Mouse (Mus musculus) cerebellum, adult 18-20 months (tissue): ENCODE measurements at regions not wholly inside any gene's neighbourhood (a gene's known extent, or its start where the extent isn't known, plus 50 kb on each side); places are given as distances from the start of the nearest gene placed in this dataset.
A peak's percentile ranks its signal among the peaks of the same experiment; 100 is the strongest.

Source experiments
- DNase-seq, 2 experiments: peaks; one replicate each; pipeline ENCODE4 v3.0.0; 2021

DNA sequence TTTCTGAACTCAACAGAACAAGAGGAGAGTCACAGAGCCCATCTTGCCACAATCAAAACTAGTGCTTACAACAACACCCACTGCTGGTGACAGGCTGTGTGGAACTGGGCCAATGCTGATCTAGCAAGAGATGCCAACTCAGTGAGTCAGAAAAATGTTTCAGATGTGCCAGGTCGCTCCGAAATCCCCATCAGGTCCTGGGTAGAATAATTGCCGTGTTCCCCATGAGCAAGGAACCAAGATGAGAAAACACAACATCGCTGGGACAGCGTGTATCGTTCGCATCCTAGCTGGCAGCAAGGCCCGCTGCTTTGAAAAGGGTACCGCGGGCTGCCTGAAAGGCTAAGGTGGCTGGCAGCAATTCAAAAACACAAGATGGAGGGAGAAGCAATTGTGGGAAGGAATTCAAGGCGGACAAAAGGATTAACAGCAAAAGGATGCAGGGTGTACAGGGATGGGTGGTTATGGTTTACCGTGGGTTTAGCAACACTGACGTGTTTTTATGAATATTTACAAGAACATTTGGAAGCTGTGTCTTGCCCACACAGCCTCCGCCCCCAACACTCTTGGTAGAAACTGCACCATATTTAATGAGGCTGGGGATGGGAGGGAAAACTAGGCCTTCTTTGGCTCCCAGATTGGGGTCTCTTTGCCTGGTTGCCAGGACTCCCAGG, 229.7 kb upstream of the G2e3 start:
- peak; percentile 75 to 77 for DNase-seq

DNA sequence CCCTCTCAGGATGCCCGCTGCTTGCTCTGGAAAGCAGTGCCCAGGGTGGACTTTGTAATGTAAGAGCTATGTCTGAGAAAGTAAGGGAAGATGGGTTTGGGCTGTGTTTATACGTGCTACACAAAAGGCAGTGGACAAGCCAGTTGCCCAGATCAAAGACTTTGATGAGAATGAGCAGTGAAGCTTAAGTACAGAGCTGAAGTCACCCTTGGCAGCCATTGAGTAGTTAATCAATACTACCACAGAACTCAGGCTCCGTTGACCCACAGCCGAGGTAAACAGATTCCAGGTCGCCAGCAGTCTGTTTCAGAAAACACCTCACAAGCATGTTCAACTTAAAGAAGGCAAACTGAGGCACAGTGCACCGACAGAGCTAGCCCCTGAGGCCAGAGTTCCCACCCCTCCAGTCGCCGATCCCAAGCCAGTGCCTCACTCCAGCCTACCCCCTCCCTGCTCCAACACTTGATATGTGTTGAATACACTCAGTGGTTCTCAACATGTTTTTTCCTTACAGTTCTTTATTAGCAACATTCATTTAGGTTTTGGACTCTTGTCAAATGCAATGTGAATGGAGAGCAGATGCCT, 230.3 kb upstream of the G2e3 start:
- peak in 1 of 2 experiments; percentile 2 for DNase-seq

DNA sequence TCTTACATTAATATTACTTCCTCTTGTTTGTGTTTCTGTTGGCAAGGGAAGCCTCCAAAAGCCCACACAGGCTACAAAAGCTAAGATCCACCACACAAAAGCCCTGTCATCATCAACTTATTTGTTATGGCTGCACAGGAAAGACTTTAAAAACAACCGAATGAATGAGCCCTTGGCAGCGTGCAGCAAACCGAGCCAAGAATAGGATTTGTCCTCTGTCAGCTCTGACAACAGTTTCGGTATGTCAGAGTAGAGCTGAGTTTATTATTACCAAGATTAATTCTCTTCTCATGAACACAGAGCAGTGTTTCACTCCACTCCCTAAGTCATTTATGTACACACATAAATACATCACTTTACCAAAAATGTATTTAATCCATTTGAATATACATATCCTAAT, 236.1 kb upstream of the G2e3 start:
- no peak for DNase-seq

DNA sequence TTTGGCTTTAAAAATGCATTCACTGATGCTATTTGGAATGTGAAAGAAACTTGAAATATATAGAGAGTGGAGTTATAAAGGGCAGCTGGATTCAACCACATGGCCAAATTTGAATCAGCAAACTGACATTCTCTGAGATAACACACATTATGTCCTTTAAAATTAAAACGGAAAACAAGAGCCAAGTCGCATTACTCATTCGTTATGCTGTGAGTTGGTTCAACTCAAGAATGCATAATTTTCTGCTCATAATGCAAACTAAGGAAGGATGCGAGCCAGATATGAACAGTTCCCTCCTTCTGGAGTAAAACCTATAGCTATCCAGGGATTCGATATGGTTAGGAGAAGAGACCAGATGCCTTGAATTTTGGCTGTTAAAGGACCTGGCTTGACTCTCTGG, 239.8 kb upstream of the G2e3 start:
- no peak for DNase-seq

DNA sequence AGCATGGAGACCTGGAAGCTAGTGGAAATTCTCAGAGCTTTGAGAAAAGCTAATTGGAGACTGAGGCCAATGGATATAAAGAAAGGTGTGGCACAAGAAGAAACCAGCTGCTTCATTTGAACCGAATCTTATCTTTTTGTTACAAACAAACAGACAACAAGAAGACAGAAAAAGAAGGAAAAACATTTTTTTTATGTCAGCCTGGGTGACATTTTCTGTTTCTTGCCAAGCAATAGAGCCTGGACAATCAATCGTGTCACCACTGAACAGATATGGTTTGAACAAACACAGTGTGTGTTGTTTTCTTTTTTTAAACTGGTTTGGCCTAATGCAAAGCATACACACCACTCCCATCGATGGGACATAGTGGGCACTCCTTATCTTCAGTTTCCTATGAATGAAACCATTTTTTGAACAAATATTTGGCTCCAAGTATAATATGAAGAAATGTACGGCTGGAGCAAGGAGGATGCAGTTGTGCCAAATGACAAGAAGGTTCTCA, 244.3 kb upstream of the G2e3 start:
- DNase-seq, result no peak

DNA sequence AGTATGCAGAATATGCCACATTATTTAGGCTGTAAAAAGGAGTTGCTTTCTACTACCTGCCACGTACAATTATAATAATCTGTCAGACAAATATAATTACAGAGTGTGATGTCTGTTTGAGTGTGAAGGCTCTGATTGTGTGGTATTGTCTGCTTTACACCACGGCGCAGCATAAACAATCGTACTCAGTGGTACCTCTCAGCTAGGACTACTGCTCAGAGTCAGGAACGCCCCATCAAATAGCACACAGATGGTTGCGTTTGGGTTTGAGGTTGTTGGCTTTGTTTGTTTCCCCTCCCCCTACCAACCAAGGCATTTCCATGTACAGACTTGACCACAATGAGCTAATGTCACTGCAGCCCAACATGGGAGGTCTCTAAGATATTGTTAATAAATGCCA, 246.2 kb upstream of the G2e3 start:
- no peak for DNase-seq

DNA sequence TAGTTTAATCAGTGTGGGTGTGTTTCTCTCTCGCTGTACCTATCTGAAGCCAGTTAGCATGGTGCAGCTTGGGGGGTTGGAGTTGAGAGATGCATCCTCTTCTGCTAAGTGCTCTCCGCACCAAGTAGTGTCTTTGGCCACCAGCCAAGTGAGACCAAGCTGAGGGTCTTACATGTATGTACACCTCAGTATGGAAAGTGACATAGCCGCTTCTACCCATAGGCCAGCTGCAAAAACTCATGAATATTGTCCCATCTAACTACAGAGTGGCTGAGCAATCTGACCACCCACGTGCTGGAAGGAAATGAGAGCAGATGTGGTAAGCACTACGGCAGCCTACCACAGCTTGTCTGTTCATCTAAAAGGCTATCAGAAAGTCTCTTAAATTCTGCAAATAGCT, 247.0 kb upstream of the G2e3 start:
- no peak for DNase-seq

DNA sequence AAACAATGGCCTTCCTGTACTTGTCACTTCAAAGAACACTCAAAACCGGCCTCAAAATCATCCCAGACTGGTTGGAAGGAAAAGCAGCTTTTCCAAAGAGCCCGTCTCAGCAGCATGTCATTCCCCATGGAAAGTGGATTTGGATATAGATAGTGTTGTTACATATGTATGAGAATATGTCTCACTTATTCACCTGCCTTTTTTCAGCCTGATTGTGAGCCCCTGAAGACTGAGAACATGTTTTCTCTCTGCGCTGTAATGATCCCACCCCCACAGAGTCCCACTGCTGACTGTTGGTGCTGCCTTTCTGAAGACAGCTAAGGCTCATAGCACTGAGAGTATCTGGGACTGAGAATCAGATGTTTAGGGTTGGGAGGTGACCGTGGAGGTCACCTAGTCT, 251.9 kb upstream of the G2e3 start:
- no peak for DNase-seq

DNA sequence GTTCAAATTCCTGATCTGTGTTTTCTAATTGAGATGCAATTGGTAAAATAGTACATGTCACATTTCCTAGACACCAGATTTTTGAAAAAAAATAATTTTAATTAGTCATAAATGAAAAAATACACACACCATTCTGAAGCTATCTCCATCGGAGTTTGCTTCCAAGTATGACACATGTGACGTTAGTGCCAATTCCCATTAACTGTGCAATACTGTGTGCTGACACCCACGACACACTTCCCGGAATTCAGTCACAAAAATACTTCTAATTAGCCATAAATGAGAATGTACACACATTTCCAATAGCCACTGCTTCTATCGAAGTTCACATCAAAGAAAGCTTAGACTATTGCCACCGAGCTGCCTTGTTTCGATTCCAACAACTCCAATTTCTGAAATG, 258.5 kb upstream of the G2e3 start:
- DNase-seq, result no peak

DNA sequence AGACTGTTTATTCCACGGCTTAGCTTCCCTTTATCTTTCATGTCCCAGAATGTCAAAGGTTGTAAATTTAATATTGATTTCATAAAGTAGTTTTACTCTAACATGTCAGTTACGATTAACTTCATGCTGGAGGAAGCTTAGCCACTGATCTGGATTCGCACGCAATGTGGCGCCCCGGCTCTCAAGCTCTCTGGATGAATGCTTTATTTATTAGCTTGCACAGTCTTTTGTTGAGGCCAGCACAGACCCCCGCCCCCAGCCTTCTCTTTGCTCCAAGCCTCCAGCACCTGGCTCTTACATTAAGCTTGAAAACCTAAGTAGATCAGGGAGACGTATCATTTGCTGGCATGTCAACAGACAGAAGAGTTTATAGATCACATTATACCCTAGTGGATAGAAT, 266.1 kb upstream of the G2e3 start:
- DNase-seq, result no peak

DNA sequence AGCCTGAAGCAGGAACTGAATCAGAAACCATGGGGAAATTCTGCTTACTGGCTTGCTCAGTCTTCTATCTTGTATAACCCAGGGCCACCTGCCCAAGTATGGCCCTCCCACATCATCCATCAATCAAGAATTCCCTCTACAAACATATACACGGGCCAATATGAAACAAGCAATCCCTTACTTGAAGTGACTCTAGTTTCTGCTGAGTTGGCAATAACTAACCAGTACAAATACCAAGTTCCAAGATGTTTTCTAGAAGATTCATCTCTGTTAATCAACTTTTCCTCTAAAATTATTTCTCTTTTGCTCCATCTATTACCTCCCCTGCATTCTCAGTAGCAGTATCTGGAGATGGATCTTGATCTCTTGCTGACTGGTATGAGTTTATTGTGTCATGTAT, 274.4 kb upstream of the G2e3 start:
- DNase-seq, result no peak

DNA sequence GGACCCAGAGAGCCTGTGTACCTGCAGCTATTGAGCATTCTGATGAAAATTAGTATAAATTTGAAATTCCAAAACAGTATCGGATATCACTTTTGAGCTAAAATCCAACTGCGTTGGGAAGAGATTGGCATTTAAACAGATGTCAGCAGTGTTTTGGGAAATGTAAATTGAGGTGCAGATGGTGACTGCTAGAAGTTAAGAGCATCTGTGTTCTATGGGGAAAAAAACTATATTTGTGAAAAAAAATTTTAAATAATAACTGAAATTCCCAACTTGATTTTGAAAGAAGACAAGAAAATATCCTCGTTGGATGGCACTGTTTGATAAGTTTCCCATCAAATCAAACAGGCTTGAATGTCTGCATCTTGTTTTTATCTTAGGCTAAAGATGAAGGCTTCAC, 286.9 kb upstream of the G2e3 start:
- DNase-seq, result no peak

DNA sequence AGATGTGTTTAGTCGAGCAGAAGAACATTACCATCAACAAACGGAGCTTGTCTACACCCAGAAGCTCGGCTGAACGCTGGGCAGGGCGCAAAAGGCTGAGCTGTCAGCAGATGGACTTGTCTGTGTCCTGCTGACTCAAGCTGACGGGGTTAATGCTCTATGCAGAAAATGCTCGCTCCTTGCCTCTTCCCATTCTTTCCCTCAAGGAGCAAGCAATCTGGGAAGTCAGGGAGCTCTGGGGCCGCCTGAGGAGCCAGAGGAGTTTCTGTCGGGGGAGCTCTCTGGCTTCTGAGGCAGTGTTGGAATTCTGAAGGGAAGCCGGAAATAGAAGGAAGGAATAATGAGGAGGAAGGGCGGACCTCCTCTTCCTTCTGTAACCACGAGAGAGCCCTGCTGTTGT, 289.3 kb upstream of the G2e3 start:
- DNase-seq, result peak in 1 of 2 experiments; percentile 3

DNA sequence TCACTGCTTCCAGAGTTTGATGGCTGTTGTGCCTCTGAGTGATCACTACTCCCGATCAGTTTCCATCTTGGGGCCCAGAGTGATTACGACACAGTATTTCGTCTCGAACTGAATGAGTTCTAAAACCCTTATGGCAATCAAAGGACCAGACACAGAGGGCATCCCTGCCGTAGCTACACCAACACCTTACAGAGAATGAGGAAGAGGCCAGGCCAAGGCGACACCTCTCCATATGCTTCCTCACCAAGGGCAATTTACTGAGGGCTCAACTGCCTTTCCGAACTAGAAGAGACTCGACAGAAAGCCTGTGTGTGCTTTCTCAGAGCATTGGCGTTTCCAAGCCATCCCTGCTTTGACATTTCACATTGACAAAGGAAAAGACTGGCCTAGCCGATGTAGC, 289.8 kb upstream of the G2e3 start:
- DNase-seq, result no peak

DNA sequence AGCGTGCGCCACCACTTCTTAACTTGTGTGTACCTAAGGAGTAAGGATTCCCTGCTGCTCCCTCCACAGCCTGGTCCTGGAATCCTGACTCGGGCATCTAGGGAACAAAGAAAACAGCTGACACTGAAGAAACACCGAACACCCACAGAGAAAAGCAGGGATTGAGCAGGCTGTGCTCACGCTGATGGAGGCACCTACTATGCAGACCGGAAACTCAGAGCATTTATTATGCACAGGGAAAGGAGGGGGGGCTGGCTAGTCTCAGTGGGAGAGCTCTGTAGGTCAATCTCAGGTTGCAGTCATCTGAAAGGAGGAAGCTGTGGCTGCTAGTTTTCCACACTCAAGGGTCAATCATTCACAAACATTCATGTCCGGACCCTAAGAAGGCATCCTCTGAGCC, 300.7 kb upstream of the G2e3 start:
- DNase-seq, result no peak

DNA sequence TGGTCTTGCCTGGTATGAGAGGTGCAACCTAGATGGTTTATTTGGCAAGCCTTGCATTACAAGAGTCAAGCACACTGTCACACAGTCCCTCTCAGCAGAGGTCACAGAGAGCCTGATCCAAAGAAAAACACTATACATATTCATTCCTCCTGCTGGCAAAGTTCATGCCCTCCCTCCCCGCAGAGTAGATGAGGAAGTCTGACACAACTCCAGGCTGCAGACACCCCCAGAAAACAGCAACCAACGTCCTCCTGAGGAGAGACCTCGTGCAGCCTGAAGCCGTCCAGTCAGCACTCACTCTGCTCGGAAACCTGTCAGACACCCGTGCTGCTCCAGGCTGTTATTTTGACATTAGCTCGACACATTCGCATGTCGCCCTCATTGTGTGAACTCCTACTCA, 302.4 kb upstream of the G2e3 start:
- no peak for DNase-seq

DNA sequence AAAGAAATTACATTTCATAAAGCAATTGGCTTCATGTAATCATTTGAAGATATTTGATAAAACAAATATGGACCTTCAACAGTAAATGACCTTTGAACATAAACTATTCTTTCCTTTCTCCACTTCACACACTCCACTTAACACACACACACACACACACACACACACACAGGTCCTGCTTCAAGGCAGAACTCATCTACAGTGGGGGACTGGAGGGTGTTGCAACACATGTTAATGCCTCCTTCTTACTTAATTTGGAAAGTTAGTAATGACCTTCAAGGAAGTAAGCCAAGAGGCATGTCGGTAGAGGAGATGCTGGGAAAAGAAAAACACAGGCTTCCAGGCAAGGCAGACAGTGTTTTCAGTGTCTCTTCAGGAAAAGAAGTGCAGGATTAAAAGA, 302.8 kb upstream of the G2e3 start:
- DNase-seq, result no peak

DNA sequence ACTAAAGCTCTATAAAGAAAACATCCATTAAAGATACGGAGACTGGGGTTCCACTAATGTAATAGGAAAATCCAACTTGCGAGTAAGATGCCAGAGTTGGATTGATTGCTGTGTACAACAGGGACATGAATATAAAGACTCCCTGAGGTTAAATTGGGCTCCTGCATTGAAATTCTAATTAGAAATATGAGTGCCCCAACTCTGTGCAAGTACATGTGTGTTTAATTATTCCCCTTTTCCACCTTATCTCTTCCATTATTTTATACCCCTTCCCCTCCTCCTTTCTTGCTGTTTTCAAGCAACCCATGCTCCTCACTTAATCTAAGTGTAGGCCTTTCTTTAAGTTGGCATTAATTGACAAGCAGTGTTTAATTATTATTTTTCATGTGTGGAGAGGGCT, 315.7 kb upstream of the G2e3 start:
- DNase-seq, result no peak

DNA sequence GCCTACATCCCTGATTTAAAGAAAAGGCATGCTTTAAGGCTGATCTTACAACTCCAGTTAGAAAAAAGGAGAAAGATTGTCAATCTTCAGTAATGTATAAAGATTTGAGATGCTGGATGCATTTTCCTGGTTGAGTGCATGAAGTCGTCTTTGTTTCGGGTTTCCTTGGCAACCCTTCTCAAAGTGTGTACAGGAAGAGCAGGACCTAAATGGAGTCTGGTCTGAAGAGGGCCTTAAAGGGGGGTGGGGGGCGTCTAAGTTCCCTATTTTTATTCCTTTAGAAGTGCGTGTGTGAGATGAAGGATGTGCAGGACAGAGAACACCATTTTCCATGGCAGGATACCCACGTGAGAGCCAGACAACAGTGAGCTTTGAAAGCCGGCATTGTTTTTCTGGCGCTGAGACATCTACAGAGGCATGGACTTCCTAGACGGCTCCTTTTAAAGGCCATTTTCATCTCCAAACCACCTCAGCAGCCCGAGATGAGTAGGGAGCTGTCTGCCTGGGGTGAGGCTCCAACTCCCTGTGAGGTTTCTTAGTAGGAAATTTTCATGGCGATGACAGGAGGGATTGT, 319.2 kb upstream of the G2e3 start:
- no peak for DNase-seq

DNA sequence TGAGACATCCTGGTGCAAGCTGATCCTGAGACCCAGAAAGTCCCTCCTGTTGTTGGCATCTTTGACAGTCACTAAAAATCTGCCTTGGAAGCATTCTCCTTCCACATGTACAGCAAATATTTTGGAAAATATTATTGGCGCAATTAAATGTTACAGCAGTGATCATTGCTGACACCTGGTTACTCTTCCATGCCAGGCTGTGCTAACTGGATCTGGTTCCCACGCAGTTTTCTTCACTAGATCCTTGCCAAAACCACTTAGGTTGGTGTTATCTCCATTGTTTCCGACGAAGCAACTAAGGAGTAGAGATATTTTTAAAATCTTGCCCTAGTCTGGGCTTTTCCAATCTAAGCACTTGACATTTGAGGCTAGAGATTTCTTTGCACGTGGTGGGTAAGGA, 321.8 kb upstream of the G2e3 start:
- DNase-seq, result no peak

DNA sequence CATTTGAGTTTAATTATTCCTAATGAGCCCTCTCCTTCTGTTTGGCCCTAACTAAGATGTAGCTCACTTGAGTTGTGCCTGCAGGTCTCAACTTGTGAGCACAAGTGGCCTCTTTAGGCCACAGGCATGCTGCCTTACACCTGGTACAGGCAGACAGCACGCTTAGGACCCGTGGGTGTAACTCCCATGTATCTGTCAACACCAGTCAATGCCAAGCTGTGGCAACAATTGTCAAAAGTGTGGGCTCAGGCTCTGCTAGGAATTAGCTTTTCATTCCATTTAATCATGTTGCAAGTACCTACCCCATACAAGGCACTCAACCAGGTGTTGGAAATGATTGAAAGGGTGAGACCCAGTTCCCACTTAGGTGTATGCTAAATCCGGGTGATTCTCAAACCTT, 322.3 kb upstream of the G2e3 start:
- DNase-seq, result no peak

DNA sequence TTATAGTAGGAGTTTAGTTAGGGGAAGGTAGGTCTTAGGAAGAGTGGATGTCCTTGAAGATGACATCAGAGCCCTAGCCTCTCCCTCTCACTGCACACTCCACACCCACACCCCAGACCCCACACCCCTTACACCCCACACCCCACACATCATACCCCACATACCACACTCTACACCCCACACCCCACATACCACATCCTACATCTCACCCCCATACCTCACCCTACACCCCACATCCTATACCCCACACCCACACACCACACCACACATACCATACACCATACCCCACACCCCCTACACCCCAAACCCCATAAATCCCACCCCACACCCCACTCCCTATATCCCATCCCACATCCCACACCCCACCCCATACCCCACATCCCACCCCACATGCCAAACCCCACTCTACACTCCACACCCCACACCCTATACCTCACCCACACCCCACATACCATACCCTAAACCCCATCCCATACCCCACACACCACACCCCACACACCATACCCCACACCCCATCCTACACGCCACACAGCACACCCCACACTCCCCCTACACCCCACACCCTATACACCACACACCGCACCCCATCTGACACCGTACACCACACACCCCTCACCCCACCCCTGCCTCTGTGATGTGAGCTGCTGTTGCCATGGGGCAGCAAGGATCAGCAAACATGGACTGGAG, 323.7 kb upstream of the G2e3 start:
- DNase-seq, result no peak

DNA sequence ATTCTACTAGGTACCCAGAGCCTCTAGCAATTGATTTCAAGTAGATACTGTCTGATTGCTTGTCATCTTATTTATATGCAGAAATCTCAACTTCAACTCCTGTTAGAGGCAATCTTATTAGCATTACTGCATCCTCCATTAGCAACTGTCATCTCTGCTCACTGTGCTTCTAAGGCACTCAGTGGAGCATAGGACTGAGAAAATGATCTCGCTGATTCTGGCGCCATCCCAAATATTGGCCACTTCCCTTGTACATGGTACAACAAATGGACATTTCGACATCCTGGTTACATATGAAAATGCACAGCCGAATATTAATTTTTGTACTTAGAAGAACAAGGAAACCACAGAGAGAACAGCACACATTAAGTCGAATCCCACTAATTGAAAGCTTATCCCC, 329.7 kb upstream of the G2e3 start:
- no peak for DNase-seq

DNA sequence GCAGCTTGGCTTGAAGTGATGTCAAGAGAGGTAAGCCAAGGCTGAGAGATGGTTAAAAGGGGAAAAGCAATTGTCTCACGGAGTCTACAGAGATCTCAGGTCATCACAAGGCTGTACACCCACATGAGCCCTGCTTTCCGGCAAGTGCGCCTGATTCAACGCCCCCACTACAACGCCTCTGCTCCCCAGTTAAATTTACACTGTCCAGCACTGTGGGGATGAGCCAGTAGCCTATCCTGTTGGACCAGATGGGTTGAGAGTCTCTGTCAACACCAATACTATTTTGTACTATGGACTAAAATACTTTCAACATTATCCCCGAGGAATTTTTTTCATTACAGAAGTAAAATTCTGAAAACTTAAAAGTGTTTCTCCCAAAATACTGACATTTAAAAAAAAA, 331.8 kb upstream of the G2e3 start:
- no peak for DNase-seq
